Mouse (Mus musculus) 416B (cell line): ENCODE measurements at regions not wholly inside any gene's neighbourhood (a gene's known extent, or its start where the extent isn't known, plus 50 kb on each side); places are given as distances from the start of the nearest gene placed in this dataset.

Experiments used
- DNase-seq: peaks from one replicate; pipeline ENCODE4 v3.0.0; 2011; ENCODE audit warnings: low read depth

GRCm38 (mm10) chr15:52783940-52784339, 1100.8 kb upstream of the Gm7489 start:
- DNase-seq, result no peak

DNA sequence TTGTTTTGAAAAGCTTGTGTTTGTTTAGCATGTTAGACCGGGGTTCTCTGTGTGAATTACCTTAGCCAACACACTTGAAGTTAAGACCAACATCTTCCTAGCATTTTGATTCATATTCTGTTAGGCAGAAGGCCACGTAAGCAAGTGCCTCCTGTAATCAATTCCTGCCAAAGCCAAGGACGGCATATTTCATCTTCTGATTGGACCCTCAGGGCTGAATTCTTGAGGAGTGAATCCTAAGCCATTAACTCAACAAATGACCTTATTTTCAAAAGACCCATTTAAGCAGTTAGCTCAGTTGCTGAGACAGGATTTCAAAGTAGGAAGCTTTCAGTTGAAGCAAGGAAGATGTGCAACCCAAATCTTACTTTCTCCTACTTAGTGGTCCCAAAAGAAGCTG, 1099.5 kb upstream of the Gm7489 start:
- DNase-seq, result no peak

- no peak for DNase-seq
These were observed 1098.7 kb upstream of the Gm7489 start for GRCm38 (mm10) chr15:52785976-52786375.

GRCm38 (mm10) chr15:52805479-52806199, 1079.1 kb upstream of the Gm7489 start:
- no peak for DNase-seq

DNA sequence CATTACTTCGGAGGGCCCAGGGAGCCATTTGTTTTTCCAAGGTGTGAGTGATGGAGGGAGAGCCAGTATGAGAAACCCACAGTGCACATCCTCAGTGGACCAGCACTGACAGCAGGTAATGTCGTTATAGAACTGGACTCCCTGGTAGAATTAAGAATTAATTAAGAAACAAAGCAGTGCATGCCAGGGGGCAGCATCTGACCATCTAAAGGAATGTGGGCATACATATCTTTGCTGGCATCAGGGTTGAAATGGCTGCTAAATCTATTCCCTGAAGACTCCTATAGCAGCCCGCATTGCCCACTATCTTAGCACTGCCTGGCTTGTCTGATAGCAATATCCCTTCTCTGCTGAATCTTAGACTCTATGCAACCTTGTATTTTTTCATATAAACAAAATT, 1076.1 kb upstream of the Gm7489 start:
- no peak for DNase-seq

- no peak for DNase-seq
These were observed 1063.9 kb upstream of the Gm7489 start for GRCm38 (mm10) chr15:52820796-52821195.

DNA sequence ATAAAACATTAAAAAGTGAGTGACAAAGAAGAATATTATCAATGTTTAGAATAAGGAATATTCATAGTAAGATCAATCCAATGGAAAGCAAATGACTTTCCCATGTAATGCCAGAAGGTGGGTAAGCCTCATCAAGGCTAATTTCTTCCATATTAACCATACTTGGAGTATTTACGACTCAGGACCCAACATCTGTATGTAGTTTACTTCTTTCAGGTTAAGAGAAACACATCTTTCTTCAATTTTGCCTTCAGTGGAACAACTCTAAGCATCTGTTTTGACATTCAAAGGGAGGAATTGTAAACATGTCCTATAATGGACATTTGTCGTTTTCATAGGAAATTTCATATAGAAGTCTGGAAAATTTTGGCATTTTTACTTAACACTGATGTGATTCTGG, 1047.8 kb upstream of the Gm7489 start:
- DNase-seq, result no peak

- DNase-seq, result no peak
These were observed 1036.6 kb upstream of the Gm7489 start for GRCm38 (mm10) chr15:52848132-52848531.

- no peak for DNase-seq
These were observed 1026.0 kb upstream of the Gm7489 start for GRCm38 (mm10) chr15:52858682-52859081.

GRCm38 (mm10) chr15:52863494-52863893, 1021.2 kb upstream of the Gm7489 start:
- DNase-seq, result no peak

GRCm38 (mm10) chr15:52892244-52892950, 992.3 kb upstream of the Gm7489 start:
- DNase-seq, result no peak

DNA sequence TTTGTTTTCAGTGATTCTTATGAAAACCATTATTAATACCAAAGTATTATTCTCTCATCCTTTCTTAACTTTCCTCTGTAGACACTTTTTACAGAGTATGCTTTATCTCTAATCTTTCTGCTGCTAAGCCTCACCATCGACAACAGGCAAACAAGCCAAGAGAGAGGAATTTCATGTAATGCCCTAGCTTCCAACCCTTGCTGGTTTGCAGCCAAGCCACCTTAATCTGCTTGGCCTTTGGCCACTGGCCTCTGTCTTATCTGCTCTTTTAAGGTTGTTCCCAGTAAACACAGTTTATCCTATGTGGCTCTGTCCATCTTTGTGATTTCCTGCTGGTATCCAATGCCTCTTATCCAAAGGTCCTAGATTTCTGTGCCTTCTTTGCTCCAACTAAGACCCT, 986.6 kb upstream of the Gm7489 start:
- no peak for DNase-seq

DNA sequence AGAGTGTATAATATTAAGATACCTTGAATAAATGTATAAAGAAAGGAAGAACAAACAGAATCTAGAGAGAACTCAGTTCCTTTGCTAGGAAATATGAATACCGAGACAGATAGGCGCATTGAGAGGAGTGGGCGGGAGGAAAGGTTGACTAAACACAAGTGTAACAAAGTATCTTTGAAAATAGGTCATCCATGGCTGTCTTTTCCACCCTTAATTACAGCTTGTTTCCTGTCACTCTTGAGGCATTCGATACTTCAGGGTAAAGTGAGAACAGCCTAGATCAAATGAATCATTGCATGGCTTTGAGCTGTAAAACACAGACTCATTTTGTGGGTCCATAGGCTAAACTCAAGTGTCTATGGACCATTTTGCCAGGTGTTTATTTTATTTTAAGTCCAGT, 985.3 kb upstream of the Gm7489 start:
- DNase-seq, result no peak

GRCm38 (mm10) chr15:52899822-52900221, 984.9 kb upstream of the Gm7489 start:
- DNase-seq, result peak; percentile 8

DNA sequence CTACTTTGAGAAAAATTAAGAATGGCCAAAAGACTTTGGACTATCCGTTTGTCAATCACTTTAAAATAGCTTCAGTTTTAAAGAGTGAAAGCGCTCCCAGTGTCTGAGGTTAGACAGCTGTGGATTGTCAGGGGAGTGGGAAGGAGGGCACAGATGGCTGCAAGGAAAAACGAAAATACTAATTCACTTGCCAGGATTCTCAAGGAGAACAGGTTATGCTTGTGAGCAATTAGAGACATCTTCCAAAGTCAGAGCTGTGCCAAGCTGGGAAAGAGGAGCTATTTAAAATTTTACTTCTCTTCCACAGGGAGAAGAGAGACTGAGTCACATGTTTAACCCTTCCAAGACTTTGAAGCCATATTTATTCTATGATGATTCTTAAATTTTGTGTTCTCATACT, 979.5 kb upstream of the Gm7489 start:
- DNase-seq, result no peak

- DNase-seq, result peak; percentile 8
These were observed 977.5 kb upstream of the Gm7489 start for GRCm38 (mm10) chr15:52907217-52907616.

DNA sequence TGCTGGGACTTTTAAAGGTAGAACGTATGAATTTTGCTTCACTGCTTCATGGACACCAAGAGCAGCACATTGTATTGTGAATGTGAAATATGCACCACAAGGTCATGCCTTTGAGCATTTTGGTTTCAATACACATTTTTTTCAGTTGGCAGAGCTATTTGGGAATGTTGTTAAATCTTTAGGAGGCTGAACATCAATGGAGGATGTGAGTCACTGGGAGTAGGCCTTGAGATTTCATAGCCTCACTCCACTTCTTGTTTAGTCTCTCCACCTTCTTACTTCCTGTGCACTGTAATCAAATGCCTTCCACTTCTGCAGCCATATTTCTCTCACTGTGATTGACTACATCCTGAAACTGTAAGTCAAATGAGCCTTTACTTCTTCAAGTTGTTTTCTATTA, 962.4 kb upstream of the Gm7489 start:
- DNase-seq, result no peak

DNA sequence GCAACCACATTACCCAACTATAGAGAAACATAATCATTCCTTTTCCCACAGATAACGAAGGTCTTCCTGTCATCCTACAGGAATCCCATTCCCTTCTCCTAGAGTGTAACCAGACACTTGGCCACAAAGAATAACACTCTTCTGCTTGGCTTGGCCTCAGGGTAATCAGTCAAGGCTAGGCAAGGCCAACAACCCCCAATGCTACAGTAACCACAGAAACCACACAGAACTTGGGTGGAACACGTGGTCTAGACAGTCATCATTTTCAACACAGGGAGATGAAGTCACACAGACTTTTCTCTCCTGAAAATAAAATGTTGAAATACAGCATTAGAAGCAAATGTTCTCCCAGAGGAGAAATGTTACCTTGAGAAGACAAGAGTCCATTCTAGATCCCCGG, 956.3 kb upstream of the Gm7489 start:
- peak; percentile 52 for DNase-seq

- no peak for DNase-seq
These were observed 947.6 kb upstream of the Gm7489 start for GRCm38 (mm10) chr15:52937138-52937537.

- peak; percentile 16 for DNase-seq
These were observed 940.1 kb upstream of the Gm7489 start for GRCm38 (mm10) chr15:52944592-52944991.

- no peak for DNase-seq
These were observed 936.5 kb upstream of the Gm7489 start for GRCm38 (mm10) chr15:52948196-52948595.

DNA sequence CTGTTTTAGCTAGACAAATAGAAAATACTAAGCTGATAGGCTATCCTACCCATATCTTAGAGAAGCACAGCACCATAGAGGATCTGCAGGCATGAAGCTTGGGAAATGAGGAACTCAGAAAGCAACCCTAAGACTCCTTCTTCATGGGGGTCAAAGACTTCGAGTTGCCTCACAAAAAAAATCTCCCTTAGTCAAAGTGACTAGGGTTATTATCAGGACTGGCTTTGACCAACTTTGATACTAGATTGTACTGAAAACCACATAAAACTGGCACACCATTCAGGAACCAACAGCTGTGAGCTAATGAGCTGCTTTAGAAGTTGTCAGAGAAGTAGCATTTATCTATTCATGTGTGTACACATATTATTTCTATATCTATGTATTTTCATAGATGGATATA, 931.2 kb upstream of the Gm7489 start:
- no peak for DNase-seq

GRCm38 (mm10) chr15:52954715-52955593, 929.8 kb upstream of the Gm7489 start:
- DNase-seq, result no peak
